Mouse (Mus musculus): ENCODE results near the gene Ltb. TPM values are rescaled to one million over a fixed set of nuclear protein-coding genes. Genes with fewer than 3 reads are reported as not detected.

Ltb gene
- not detected for polyA plus RNA-seq (2014; fragmentation: Illumina TruSeq; extraction: RNeasy Lipid Tissue Mini Kit (QIAGEN cat#74804); ENCODE audit: low read depth, low replicate concordance)

GRCm38 (mm10) chr17:35193881-35194843, at the start of gene Ltb:
Gene Ltb (plus strand): TSS chr17:35194439.

DNA sequence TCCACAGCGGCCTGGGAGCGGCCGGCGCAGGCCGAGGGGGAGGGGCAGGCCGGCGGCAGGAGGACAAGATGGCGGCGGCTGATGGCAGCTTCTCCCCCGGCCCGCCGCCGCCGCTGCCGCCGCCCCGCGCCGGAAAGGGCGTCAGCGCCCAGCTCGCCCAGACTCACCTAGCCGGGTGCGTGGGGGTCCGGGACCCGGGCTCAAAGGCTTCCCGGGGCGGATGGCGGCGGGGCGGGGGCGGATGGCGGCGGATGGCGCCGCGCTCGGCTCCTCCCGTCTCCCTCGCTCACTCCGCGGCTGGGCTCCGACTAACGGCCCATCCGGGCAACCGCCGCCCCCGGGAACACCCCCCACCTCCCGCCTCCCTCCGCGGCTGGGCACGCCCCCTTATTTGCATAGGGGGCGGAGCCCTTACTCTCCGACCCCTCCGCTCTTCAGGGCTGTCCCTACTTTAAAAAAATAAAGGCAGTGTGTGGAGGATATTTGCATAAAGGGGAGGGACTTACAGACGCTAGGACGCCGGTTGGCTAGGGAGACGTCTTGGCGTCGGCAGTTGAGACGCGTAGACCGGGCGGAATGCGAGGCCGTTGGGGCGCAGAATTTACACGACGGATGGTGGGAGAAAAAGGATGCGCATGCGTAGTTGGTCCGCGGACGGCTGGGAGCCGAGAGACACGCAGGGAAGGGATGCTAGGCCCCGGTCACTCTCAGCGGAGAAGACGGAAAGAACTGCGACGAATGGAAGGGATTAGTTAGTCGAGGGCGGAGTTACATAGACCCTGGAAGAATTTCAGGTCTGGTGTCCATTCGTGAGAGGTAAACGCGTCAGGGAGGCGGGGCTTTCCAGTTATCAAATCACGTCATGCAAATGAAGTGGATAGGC, 29.4 kb upstream of the Ltb start, which contains the start of gene Prrc2a:
Prrc2a (minus strand) TSS at position 330 of the 883 bp plus-strand sequence.

DNA sequence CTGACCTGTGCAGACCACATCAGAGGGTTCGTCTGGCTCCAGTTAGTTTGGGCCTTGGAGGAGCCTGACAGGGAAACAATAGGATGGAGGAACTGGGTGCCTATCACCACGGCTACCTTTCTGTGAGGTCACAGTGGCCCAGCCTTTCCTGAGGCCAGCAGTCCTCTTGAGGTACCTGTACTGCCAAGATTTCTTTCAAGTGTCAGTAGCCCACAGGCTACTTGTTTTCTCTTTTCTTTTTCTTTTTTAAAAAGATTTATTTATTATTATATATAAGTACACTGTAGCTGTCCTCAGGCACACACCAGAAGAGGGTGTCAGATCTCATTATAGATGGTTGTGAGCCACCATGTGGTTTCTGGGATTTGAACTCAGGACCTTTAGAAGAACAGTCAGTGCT, 18.3 kb upstream of the Ltb start, which contains the start of gene Aif1:
Aif1 (minus strand) TSS at position 101 of the 400 bp plus-strand sequence.

DNA sequence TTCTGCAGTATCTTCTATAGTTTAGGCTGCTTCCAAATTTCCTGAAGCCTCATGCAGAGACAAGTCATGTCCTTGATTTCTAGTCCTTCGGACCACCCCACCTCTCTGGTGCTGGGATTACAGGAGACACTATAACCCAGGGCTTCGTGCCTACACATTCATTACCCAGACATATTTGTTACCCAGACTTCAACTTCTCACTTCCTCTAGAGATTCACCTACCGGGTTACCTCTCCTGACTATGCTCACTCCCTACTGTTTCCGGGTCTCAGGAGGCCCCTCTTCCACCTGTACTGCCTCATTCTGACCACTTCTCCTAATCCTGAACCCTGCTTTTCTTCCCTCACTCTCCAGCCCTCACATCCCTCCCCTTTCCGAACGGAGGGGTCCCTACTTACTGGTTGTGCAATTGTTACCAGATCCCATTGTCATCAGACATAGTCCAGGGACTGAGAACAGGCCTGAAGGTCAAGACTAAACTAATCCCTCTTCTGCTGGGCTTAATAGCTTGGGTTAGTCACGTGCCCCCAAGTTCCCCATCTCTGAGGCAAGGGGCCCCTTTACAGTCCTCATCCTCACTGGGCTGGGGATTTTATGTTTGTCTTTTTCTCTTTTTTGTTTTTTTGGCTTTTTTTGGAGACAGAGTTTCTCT, 6.2 kb upstream of the Ltb start, which contains the start of gene Lst1:
Lst1 (minus strand) TSS at position 481 of the 652 bp plus-strand sequence.

DNA sequence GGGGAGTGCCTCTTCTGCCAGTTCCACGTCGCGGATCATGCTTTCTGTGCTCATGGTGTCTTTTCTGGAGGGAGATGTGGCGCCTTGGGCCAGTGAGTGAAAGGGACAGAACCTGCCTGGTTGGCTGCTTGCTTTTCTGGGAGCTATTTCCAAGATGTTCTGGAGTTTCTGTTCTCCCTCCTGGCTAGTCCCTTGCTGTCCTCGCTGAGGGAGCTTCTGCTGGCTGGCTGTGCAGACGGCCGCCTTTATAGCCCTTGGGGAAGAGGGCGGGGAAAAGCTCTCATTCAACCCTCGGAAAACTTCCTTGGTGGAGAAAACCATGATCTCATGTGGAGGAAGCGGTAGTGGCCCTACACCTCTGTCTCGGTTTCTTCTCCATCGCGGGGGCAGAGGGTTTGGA, 7.5 kb downstream of the Ltb start, which contains the start of gene Tnf:
Tnf (minus strand) TSS at position 221 of the 400 bp plus-strand sequence.

DNA sequence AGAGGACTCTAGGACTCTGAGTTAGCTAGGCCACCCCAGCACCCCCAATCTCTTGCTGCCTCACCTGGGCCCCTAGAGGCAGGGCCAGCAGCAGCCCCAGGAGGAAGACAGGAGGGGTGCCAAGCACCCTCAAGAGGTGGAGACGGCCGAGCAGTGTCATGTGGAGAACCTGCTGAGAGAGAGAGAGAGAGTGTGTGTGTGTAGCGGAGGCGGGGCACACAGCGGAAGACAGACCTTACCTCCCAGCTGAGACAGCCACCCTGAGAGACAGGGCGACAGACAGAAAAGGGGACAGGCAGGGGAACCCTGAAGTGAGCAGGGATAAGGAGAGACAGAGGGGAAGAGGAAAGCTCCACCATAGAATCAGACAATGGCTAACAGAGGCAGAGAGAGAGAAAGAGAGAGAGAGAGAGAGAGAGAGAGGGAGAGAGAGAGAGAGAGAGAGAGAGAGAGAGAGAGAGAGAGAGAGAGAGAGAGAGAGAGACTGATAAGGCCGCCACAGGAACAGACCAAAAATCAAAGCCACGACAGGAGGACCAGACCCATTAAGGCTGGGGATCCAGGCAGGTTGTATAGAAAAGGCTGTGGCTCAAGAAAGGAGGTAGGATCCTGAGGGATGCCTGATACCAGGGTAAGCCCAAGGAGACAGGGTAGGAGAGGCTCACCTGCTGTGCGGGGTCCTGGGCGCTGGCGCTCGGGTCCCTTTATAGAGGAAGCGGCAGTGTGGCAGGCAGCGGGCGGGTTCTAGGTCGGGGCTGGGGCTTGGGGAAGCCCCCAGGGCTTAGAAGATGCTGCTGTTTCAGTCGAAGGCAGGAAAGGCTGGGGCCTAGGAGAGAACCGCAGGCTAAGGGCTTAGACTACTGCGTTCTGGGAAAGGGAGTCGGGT, 10.5 kb downstream of the Ltb start, which contains the start of gene Lta:
Lta (minus strand) TSS at position 858 of the 886 bp plus-strand sequence.

DNA sequence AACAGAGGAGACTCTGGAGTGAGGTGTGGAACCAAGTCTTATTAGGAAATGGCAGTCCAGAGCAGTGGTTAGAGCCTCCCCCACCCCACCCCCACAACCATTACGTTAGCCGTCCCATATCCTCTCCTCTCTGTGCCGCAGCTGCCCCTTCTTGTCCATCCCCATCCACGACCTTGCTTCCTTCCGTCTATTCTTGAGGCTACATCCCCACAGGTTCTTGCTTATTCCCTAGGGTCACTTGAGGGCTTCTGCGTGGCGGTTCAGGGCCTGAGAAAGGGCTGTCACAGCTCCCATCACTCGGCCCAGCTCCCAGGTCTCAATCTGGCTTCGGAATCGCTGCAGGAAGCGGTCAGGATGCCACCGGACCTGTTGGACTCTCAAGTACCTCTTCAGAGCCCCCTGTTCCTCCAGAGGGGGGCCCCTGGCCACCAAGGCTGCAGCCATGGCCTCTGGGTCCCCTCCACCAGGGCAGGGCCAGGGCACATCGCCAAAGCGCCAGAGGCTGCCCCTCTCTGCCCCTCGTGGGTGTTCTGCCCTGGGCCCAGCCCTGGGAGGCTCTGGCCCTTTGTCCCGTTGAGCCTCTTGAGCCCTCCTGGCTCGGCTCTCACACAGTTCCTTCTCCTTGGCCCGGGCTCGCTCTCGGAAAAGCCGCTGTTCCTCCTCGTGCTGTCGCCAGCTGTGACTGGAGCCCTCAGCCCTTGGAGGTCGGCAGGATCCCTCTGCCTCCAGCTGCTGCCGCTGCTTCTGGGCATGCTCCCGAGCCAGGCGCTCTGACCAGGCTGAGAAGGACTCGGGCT, 26.1 kb downstream of the Ltb start, which contains the start of gene Gm16181:
Gm16181 (plus strand) TSS at position 679 of the 797 bp plus-strand sequence.

DNA sequence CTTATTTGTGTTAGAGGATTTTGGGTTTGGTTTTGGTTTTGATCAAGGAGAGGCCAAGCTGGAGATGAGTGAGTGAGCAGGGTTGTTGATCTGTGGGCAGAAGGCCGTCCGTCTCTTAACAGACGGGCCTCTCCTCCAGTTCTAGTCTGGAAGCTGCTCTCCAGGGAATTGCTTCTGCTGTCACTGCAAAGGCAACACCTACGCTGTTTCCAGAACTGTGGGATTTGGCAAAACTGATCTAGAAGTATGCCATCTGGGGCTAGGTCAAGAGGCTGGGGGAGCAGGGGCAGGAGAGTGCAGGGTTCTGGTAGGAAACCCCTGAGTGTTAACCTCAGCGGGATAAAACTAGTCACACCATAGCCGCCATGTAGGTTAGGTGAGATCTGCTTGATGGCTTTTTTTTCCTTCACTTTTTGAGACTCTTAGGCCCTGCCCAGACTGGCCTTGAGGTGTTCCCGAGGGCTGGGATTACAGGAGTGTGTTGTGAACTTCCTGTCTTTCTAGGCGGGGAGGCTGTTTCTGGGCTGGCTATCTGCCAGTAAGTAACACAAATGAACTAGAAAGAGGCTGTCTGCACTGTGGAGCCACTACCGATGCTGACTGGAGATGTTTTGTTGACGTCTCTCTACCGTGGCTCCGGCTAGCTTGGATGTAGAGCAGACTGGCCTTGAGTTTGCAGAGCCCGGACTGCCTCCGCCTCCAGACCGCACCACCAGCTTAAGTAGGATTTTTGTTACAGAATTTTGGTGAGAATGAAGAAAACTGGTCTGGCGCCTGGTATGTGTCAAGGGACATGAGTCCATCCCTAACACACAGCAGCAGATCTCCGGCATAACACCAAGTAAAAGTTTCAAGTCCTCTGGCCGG, 39.1 kb downstream of the Ltb start, which contains the start of gene Atp6v1g2:
Atp6v1g2 (plus strand) TSS at position 547 of the 867 bp plus-strand sequence.

GRCm38 (mm10) chr17:35235614-35236389, 41.6 kb downstream of the Ltb start, which contains the start of gene Nfkbil1:
Gene Nfkbil1 (minus strand): TSS chr17:35235792.

DNA sequence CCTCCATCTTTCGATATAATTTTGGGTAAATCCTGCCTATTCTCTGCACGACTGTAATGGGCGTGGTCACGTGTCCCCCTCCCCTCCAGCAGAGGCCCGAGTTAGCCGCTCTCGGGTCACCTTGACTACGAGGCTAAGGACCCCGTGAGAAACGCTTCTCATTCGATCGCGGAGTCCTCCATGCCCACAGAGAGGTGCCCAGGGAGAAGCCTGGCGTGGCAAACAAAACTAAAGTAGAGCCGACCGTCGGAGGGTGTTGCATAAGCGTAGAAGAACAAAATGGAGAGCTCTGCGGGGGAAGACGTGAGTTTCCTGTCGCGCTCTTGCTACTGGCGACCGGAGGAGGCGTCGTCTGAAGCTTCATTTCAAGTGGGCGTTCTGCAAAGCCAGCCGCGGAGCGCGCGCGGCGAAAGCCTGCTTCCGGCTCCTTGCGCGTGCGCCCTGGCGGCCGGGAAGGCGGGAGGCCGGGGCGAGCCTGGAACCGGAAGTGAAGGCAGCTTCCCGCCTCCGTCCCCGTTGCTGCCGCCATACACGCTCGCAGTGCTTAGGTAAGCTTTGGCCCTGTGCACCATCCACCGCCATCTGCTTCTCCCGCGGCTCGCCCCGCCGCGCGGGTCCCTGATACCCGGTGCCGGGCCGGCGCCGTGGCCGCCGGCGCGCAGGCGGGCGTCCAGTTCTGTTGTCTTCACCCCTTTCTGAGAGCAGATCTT, 47.2 kb downstream of the Ltb start, which contains the start of gene Ddx39b:
Ddx39b (plus strand) TSS at position 442 of the 710 bp plus-strand sequence.

Other genes starting within 250 kb of the Ltb start
- 17.9 TPM for gene Hspa1b, start 235.2 kb upstream of the Ltb start, polyA plus RNA-seq (2014; fragmentation: Illumina TruSeq; extraction: RNeasy Lipid Tissue Mini Kit (QIAGEN cat#74804); ENCODE audit: low read depth, low replicate concordance)
- not detected for gene Gm20481, start 224.5 kb upstream of the Ltb start, polyA plus RNA-seq (2014; fragmentation: Illumina TruSeq; extraction: RNeasy Lipid Tissue Mini Kit (QIAGEN cat#74804); ENCODE audit: low read depth, low replicate concordance)
- gene Hspa1a, start 222.3 kb upstream of the Ltb start, polyA plus RNA-seq (2014; fragmentation: Illumina TruSeq; extraction: RNeasy Lipid Tissue Mini Kit (QIAGEN cat#74804); ENCODE audit: low read depth, low replicate concordance) = 8.4 TPM
- not detected for gene Hspa1l, start 221.7 kb upstream of the Ltb start, polyA plus RNA-seq (2014; fragmentation: Illumina TruSeq; extraction: RNeasy Lipid Tissue Mini Kit (QIAGEN cat#74804); ENCODE audit: low read depth, low replicate concordance)
- 12.6 TPM for gene Lsm2, start 212.6 kb upstream of the Ltb start, polyA plus RNA-seq (2014; fragmentation: Illumina TruSeq; extraction: RNeasy Lipid Tissue Mini Kit (QIAGEN cat#74804); ENCODE audit: low read depth, low replicate concordance)
- gene Vars, start 193.5 kb upstream of the Ltb start, polyA plus RNA-seq (2014; fragmentation: Illumina TruSeq; extraction: RNeasy Lipid Tissue Mini Kit (QIAGEN cat#74804); ENCODE audit: low read depth, low replicate concordance) = 5.7 TPM
- not detected for gene Vwa7, start 177.9 kb upstream of the Ltb start, polyA plus RNA-seq (2014; fragmentation: Illumina TruSeq; extraction: RNeasy Lipid Tissue Mini Kit (QIAGEN cat#74804); ENCODE audit: low read depth, low replicate concordance)
- gene Sapcd1, start 166.4 kb upstream of the Ltb start, polyA plus RNA-seq (2014; fragmentation: Illumina TruSeq; extraction: RNeasy Lipid Tissue Mini Kit (QIAGEN cat#74804); ENCODE audit: low read depth, low replicate concordance) = not detected
- 1.1 TPM for gene Msh5, start 147.7 kb upstream of the Ltb start, polyA plus RNA-seq (2014; fragmentation: Illumina TruSeq; extraction: RNeasy Lipid Tissue Mini Kit (QIAGEN cat#74804); ENCODE audit: low read depth, low replicate concordance)
- gene Clic1, start 144.5 kb upstream of the Ltb start, polyA plus RNA-seq (2014; fragmentation: Illumina TruSeq; extraction: RNeasy Lipid Tissue Mini Kit (QIAGEN cat#74804); ENCODE audit: low read depth, low replicate concordance) = 25.4 TPM
- 0.97 TPM for gene Ddah2, start 135.4 kb upstream of the Ltb start, polyA plus RNA-seq (2014; fragmentation: Illumina TruSeq; extraction: RNeasy Lipid Tissue Mini Kit (QIAGEN cat#74804); ENCODE audit: low read depth, low replicate concordance)
- gene Ly6g6c, start 129.1 kb upstream of the Ltb start, polyA plus RNA-seq (2014; fragmentation: Illumina TruSeq; extraction: RNeasy Lipid Tissue Mini Kit (QIAGEN cat#74804); ENCODE audit: low read depth, low replicate concordance) = not detected
- 1.1 TPM for gene Mpig6b, start 128.3 kb upstream of the Ltb start, polyA plus RNA-seq (2014; fragmentation: Illumina TruSeq; extraction: RNeasy Lipid Tissue Mini Kit (QIAGEN cat#74804); ENCODE audit: low read depth, low replicate concordance)
- not detected for gene Ly6g6e, start 117.5 kb upstream of the Ltb start, polyA plus RNA-seq (2014; fragmentation: Illumina TruSeq; extraction: RNeasy Lipid Tissue Mini Kit (QIAGEN cat#74804); ENCODE audit: low read depth, low replicate concordance)
- gene Ly6g6d, start 116.4 kb upstream of the Ltb start, polyA plus RNA-seq (2014; fragmentation: Illumina TruSeq; extraction: RNeasy Lipid Tissue Mini Kit (QIAGEN cat#74804); ENCODE audit: low read depth, low replicate concordance) = not detected
- not detected for gene Ly6g6f, start 108.8 kb upstream of the Ltb start, polyA plus RNA-seq (2014; fragmentation: Illumina TruSeq; extraction: RNeasy Lipid Tissue Mini Kit (QIAGEN cat#74804); ENCODE audit: low read depth, low replicate concordance)
- 7.6 TPM for gene Abhd16a, start 105.2 kb upstream of the Ltb start, polyA plus RNA-seq (2014; fragmentation: Illumina TruSeq; extraction: RNeasy Lipid Tissue Mini Kit (QIAGEN cat#74804); ENCODE audit: low read depth, low replicate concordance)
- not detected for gene Ly6g5c, start 86.2 kb upstream of the Ltb start, polyA plus RNA-seq (2014; fragmentation: Illumina TruSeq; extraction: RNeasy Lipid Tissue Mini Kit (QIAGEN cat#74804); ENCODE audit: low read depth, low replicate concordance)
- gene Ly6g5b, start 79.0 kb upstream of the Ltb start, polyA plus RNA-seq (2014; fragmentation: Illumina TruSeq; extraction: RNeasy Lipid Tissue Mini Kit (QIAGEN cat#74804); ENCODE audit: low read depth, low replicate concordance) = not detected
- gene Gpank1, start 73.0 kb upstream of the Ltb start, polyA plus RNA-seq (2014; fragmentation: Illumina TruSeq; extraction: RNeasy Lipid Tissue Mini Kit (QIAGEN cat#74804); ENCODE audit: low read depth, low replicate concordance) = 0.85 TPM
- 187 TPM for gene Csnk2b, start 72.4 kb upstream of the Ltb start, polyA plus RNA-seq (2014; fragmentation: Illumina TruSeq; extraction: RNeasy Lipid Tissue Mini Kit (QIAGEN cat#74804); ENCODE audit: low read depth, low replicate concordance)
- gene D17H6S53E, start 68.1 kb upstream of the Ltb start, polyA plus RNA-seq (2014; fragmentation: Illumina TruSeq; extraction: RNeasy Lipid Tissue Mini Kit (QIAGEN cat#74804); ENCODE audit: low read depth, low replicate concordance) = 0.53 TPM
- gene Apom, start 62.4 kb upstream of the Ltb start, polyA plus RNA-seq (2014; fragmentation: Illumina TruSeq; extraction: RNeasy Lipid Tissue Mini Kit (QIAGEN cat#74804); ENCODE audit: low read depth, low replicate concordance) = 4.8 TPM
- 3.9 TPM for gene Bag6, start 59.3 kb upstream of the Ltb start, polyA plus RNA-seq (2014; fragmentation: Illumina TruSeq; extraction: RNeasy Lipid Tissue Mini Kit (QIAGEN cat#74804); ENCODE audit: low read depth, low replicate concordance)
- 2.1 TPM for gene Prrc2a, start 29.5 kb upstream of the Ltb start, polyA plus RNA-seq (2014; fragmentation: Illumina TruSeq; extraction: RNeasy Lipid Tissue Mini Kit (QIAGEN cat#74804); ENCODE audit: low read depth, low replicate concordance)
- gene Aif1, start 18.4 kb upstream of the Ltb start, polyA plus RNA-seq (2014; fragmentation: Illumina TruSeq; extraction: RNeasy Lipid Tissue Mini Kit (QIAGEN cat#74804); ENCODE audit: low read depth, low replicate concordance) = 2.3 TPM
- not detected for gene Lst1, start 6.0 kb upstream of the Ltb start, polyA plus RNA-seq (2014; fragmentation: Illumina TruSeq; extraction: RNeasy Lipid Tissue Mini Kit (QIAGEN cat#74804); ENCODE audit: low read depth, low replicate concordance)
- gene Tnf, start 7.6 kb downstream of the Ltb start, polyA plus RNA-seq (2014; fragmentation: Illumina TruSeq; extraction: RNeasy Lipid Tissue Mini Kit (QIAGEN cat#74804); ENCODE audit: low read depth, low replicate concordance) = not detected
- gene Lta, start 10.9 kb downstream of the Ltb start, polyA plus RNA-seq (2014; fragmentation: Illumina TruSeq; extraction: RNeasy Lipid Tissue Mini Kit (QIAGEN cat#74804); ENCODE audit: low read depth, low replicate concordance) = not detected
- not detected for gene Gm16181, start 26.4 kb downstream of the Ltb start, polyA plus RNA-seq (2014; fragmentation: Illumina TruSeq; extraction: RNeasy Lipid Tissue Mini Kit (QIAGEN cat#74804); ENCODE audit: low read depth, low replicate concordance)
- 5.2 TPM for gene Atp6v1g2, start 39.2 kb downstream of the Ltb start, polyA plus RNA-seq (2014; fragmentation: Illumina TruSeq; extraction: RNeasy Lipid Tissue Mini Kit (QIAGEN cat#74804); ENCODE audit: low read depth, low replicate concordance)
- not detected for gene Nfkbil1, start 41.4 kb downstream of the Ltb start, polyA plus RNA-seq (2014; fragmentation: Illumina TruSeq; extraction: RNeasy Lipid Tissue Mini Kit (QIAGEN cat#74804); ENCODE audit: low read depth, low replicate concordance)
- gene Ddx39b, start 47.3 kb downstream of the Ltb start, polyA plus RNA-seq (2014; fragmentation: Illumina TruSeq; extraction: RNeasy Lipid Tissue Mini Kit (QIAGEN cat#74804); ENCODE audit: low read depth, low replicate concordance) = 4.9 TPM
- gene H2-D1, start 68.3 kb downstream of the Ltb start, polyA plus RNA-seq (2014; fragmentation: Illumina TruSeq; extraction: RNeasy Lipid Tissue Mini Kit (QIAGEN cat#74804); ENCODE audit: low read depth, low replicate concordance) = 26.4 TPM
- 0.28 TPM for gene H2-Q1, start 126.0 kb downstream of the Ltb start, polyA plus RNA-seq (2014; fragmentation: Illumina TruSeq; extraction: RNeasy Lipid Tissue Mini Kit (QIAGEN cat#74804); ENCODE audit: low read depth, low replicate concordance)
- gene H2-Q2, start 147.8 kb downstream of the Ltb start, polyA plus RNA-seq (2014; fragmentation: Illumina TruSeq; extraction: RNeasy Lipid Tissue Mini Kit (QIAGEN cat#74804); ENCODE audit: low read depth, low replicate concordance) = 4.2 TPM
- 13.7 TPM for gene H2-Q4, start 185.2 kb downstream of the Ltb start, polyA plus RNA-seq (2014; fragmentation: Illumina TruSeq; extraction: RNeasy Lipid Tissue Mini Kit (QIAGEN cat#74804); ENCODE audit: low read depth, low replicate concordance)
- gene H2-Q6, start 230.4 kb downstream of the Ltb start, polyA plus RNA-seq (2014; fragmentation: Illumina TruSeq; extraction: RNeasy Lipid Tissue Mini Kit (QIAGEN cat#74804); ENCODE audit: low read depth, low replicate concordance) = 21.9 TPM
- 4.7 TPM for gene H2-Q7, start 244.7 kb downstream of the Ltb start, polyA plus RNA-seq (2014; fragmentation: Illumina TruSeq; extraction: RNeasy Lipid Tissue Mini Kit (QIAGEN cat#74804); ENCODE audit: low read depth, low replicate concordance)

All from kidney, adult 10 weeks (tissue).